9 mouse cellular contexts compared by ENCODE assay signal in the genomic region with DNA sequence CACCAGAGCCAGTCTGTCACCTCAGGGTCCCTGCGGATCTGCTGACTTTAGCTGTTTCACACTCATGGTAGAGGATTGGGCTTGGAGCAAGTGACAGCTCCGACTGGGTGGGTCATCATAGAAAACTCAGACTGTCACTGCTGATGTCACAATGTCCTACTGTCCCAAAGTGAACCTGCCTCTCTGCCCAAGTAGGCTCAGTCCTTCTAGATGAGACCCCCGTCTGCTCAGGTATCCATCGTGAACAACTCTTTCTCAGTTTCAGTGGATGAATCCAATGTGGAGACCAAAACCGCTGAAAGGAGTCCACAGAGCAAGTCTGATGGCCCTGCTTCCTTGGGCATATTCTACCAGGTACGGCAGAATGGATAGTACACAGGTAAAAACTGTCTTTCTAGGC. TPM values are rescaled to one million over a fixed set of nuclear protein-coding genes. Genes with fewer than 3 reads are reported as not detected.
DNase-seq lines count a peak whose midpoint lies in the region; ATAC-seq and TF ChIP-seq lines count a peak whose summit lies in the region.
"Had no signal": no experiment of that assay in that cellular context is flagged by ENCODE, and none has a peak within 500 bp of the region (broad histone marks: within the 10 kb centered on the region; RNA-seq: fewer than 3 reads in every experiment).

TSS of gene Dcun1d1 (minus strand) at position 101 of the 400 bp plus-strand sequence.

- DNase-seq in kidney, adult 2 months = no peak
- DNase-seq in kidney, adult 8-10 months = no peak
- DNase-seq in adrenal gland, postnatal 4 days (ENCODE audit: low spot score in 2 of 2) = no peak
- DNase-seq in gastrocnemius, postnatal 36 days = no peak
- DNase-seq in natural killer cell, adult 2 months (ENCODE audit: low spot score in 2 of 2) = no peak
- no peak for DNase-seq in frontal cortex, postnatal 36 days (ENCODE audit: low spot score in 2 of 2)

- 96% methylated on average over 6 of the region's 6 CpGs for WGBS in kidney, adult 2 months
- WGBS in intestine, postnatal 0 days = 92% methylated on average over 6 of the region's 6 CpGs
- 94% methylated on average over 6 of the region's 6 CpGs for WGBS in midbrain, embryonic 12.5 days

- H3K9me3 ChIP-seq in intestine, postnatal 0 days (ENCODE audit: control insufficient read depth) = no peaks in the 10 kb centered on the region
- H3K9me3 ChIP-seq in midbrain, embryonic 12.5 days = no peaks in the 10 kb centered on the region
- H3K9me3 ChIP-seq: megakaryocyte, embryonic 14.5 days had no signal

- TF ChIP-seq POLR2A in kidney, adult 2 months (IDR thresholded peaks at IDR 0.05; ENCODE audit: low read depth, low read length) = no peak

- no peaks in the 10 kb centered on the region for H3K36me3 ChIP-seq in kidney, adult 2 months (ENCODE audit: control insufficient read depth, insufficient read depth, low read length)
- peaks cover 13% of the 10 kb centered on the region; the same call in 1 of the 2 replicates for H3K36me3 ChIP-seq in intestine, postnatal 0 days (ENCODE audit: control insufficient read depth, insufficient read depth)
- no peaks in the 10 kb centered on the region for H3K36me3 ChIP-seq in midbrain, embryonic 12.5 days

- no peaks in the 10 kb centered on the region for H3K27me3 ChIP-seq in kidney, adult 2 months (replicated peaks; ENCODE audit: control insufficient read depth, insufficient read depth, low read length)
- H3K27me3 ChIP-seq in intestine, postnatal 0 days (replicated peaks; ENCODE audit: control insufficient read depth, insufficient read depth, low read length) = no peaks in the 10 kb centered on the region
- H3K27me3 ChIP-seq in midbrain, embryonic 12.5 days = no peaks in the 10 kb centered on the region
- H3K27me3 ChIP-seq: megakaryocyte, embryonic 14.5 days had no signal

- TF ChIP-seq CTCF in kidney, adult 2 months (conservative IDR thresholded peaks at IDR 0.05; ENCODE audit: insufficient read depth, insufficient read length, low read depth, low read length) = no peak
- no peak for TF ChIP-seq CTCF in intestine, postnatal 0 days (IDR thresholded peaks at IDR 0.05; ENCODE audit: low read depth)

- H3K4me2 ChIP-seq in intestine, postnatal 0 days (replicated peaks; ENCODE audit: low read depth) = no peak within 1 kb of the TSS
- no peak within 1 kb of the TSS for H3K4me2 ChIP-seq in midbrain, embryonic 12.5 days (replicated peaks)

- no peak within 1 kb of the TSS for H3K27ac ChIP-seq in kidney, adult 2 months (ENCODE audit: insufficient read depth, low read depth, low read length)
- H3K27ac ChIP-seq in intestine, postnatal 0 days (ENCODE audit: low read depth, low read length) = no peak within 1 kb of the TSS
- no peak within 1 kb of the TSS for H3K27ac ChIP-seq in midbrain, embryonic 12.5 days (replicated peaks)

- H3K9ac ChIP-seq in intestine, postnatal 0 days (ENCODE audit: low read depth, low read length) = no peak within 1 kb of the TSS
- no peak within 1 kb of the TSS for H3K9ac ChIP-seq in midbrain, embryonic 12.5 days (replicated peaks)

- H3K4me1 ChIP-seq in kidney, adult 2 months (ENCODE audit: control insufficient read depth, insufficient read depth, low read length) = no peaks in the 10 kb centered on the region
- peaks cover 4% of the 10 kb centered on the region; the same call in 1 of the 2 replicates for H3K4me1 ChIP-seq in intestine, postnatal 0 days (replicated peaks; ENCODE audit: control insufficient read depth, insufficient read depth, low read length)
- peaks cover 4% of the 10 kb centered on the region for H3K4me1 ChIP-seq in midbrain, embryonic 12.5 days

- intact Hi-C loops in gastrocnemius, postnatal 36 days (cut with DNase I) = no loop called here

- H3K4me3 ChIP-seq in kidney, adult 2 months (ENCODE audit: insufficient read depth, low read depth, low read length) = no peak within 1 kb of the TSS
- no peak within 1 kb of the TSS for H3K4me3 ChIP-seq in intestine, postnatal 0 days (ENCODE audit: low read depth, low read length)
- no peak within 1 kb of the TSS for H3K4me3 ChIP-seq in midbrain, embryonic 12.5 days
- H3K4me3 ChIP-seq: megakaryocyte, embryonic 14.5 days had no signal

- no peak for ATAC-seq in intestine, postnatal 0 days
- no peak for ATAC-seq in midbrain, embryonic 12.5 days (ENCODE audit: low FRiP score, low read depth)

RNA-seq across cellular contexts. Expression of gene Dcun1d1, which starts in this region (rescaled TPM):
- polyA plus RNA-seq in kidney, adult 2 months (2012; rRNA removed) = 8.2 and 11.9 TPM in 2 replicates
- 10 to 100 TPM; 76.5 to 79.3 TPM for total RNA-seq in adrenal gland, postnatal 4 days (2021)
- total RNA-seq in gastrocnemius, postnatal 36 days (2021) = 10 to 100 TPM; 76.0 to 76.4 TPM
- 61.7 and 64.8 TPM in 2 replicates for polyA plus RNA-seq in intestine, postnatal 0 days (2015; fragmentation: Nextera tagmentation; extraction: Ambion mirVana)
- 101 and 103 TPM in 2 replicates for polyA plus RNA-seq in midbrain, embryonic 12.5 days (2016; fragmentation: Nextera tagmentation; extraction: Ambion mirVana)
